Mouse (Mus musculus) bone marrow macrophage, adult 2 months (primary cell): Measurements from ENCODE around the gene Schip1. TPM values are rescaled to one million over a fixed set of nuclear protein-coding genes. Genes with fewer than 3 reads are reported as not detected.

Source experiments
- H3K27ac ChIP-seq: 2 replicates; pipeline ENCODE4 v1.5.1; 2012; ENCODE audit warnings: low read depth, low read length; ENCODE audit not compliant: insufficient read depth
- H3K4me1 ChIP-seq: 2 replicates; pipeline ENCODE4 v1.6.1; 2012; ENCODE audit warnings: low read length; ENCODE audit not compliant: control insufficient read depth, insufficient read depth
- H3K4me3 ChIP-seq: 2 replicates; pipeline ENCODE4 v1.5.1; 2012; ENCODE audit warnings: mild to moderate bottlenecking, low read length, moderate library complexity; ENCODE audit not compliant: insufficient read depth
- CTCF ChIP-seq: IDR thresholded peaks from 2 replicates; pipeline ENCODE4 v1.5.1; 2012; ENCODE audit warnings: low read depth, mild to moderate bottlenecking, low read length, moderate library complexity
- POLR2A ChIP-seq: IDR thresholded peaks from 2 replicates; pipeline ENCODE4 v1.6.1; 2012; ENCODE audit warnings: mild to moderate bottlenecking, low read depth, low read length, borderline replicate concordance
- polyA plus RNA-seq: library from polyadenylated mRNA; stranded (reverse); fragments of >200 nt; gene quantifications from 2 replicates; pipeline ENCODE4 v1.2.4, GENCODE M21; 2012; ENCODE audit not compliant: missing spikeins, insufficient read depth, insufficient read length

Schip1 gene
- polyA plus RNA-seq, 1 experiment: not detected

DNA sequence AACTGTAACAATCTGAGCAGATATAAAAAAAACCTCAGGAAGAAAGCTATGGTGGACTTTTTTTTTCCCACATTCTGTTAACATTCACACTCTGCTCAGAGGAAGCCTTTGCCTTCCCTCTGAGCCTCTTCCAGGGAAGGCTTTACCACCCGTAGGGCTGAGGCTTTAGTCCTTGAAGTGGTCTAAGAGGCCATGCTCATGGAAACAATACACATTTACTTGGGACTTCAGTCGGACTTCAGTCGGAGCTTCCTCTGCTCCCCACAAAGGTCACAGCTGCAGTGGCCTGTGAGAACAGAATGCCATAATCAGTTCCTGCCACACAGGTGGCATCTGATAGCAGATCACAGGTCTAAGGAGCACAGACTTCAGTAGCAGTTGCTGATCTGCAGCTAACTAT lies 471.5 kb downstream of the Schip1 start:
- Histone ChIP-seq H3K4me1 (no peaks in the 10 kb centered on the region), H3K27ac (no peak overlapping the region), H3K4me3 (no peak overlapping the region)
- TF ChIP-seq POLR2A (no peak), CTCF (no peak)

DNA sequence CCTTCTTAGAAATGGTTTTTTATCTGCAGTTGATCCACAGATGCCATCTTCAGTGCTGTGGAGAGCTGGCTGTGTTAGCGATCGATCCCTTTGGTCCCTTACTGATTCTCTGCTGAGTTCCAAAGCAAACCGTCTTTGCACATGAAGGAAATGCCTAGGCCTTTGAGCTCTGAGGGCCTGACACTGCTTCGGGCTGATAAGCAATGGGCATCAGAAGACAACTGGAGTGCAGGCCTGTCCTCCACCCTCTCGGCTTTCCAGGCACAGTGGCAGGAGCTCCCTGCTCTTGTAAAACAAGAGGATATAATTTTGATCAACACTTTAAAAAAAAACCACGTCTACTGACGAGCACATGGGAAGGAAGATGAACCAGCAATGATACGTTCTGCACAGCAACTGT lies 477.1 kb downstream of the Schip1 start:
- TF ChIP-seq POLR2A: no peak
- no peak for TF ChIP-seq CTCF
- no peaks in the 10 kb centered on the region for H3K4me1 ChIP-seq
- no peak overlapping the region for H3K27ac ChIP-seq
- no peak overlapping the region for H3K4me3 ChIP-seq

DNA sequence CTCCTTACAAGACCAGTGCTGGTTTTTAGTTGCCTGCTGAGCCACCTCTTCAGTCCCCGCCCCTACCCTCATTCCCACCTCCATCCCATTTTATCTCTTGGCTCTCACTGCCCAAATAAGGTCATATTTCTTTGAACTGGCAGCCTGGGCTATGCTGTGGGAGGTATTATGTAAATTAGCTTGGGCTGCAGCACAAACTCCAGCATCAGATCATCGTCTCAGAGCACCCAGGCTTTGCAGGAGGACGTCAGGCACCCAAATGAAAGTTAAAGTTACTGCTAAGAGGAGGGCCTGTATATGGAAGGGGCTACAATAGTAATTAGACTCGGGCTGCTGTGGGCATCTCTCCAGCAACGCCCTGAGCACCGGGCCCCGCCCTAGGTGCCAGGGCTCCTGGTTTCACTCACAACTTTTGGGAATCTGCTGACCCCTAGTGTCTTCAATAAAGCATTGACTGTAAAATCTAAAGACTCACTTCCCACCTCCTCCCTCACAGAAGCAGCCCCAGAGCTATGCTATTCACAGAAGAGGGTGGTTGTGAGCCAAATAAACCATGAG lies 478.4 kb downstream of the Schip1 start:
- Histone ChIP-seq H3K27ac (no peak overlapping the region), H3K4me1 (no peaks in the 10 kb centered on the region), H3K4me3 (no peak overlapping the region)
- TF ChIP-seq POLR2A (no peak), CTCF (no peak)

DNA sequence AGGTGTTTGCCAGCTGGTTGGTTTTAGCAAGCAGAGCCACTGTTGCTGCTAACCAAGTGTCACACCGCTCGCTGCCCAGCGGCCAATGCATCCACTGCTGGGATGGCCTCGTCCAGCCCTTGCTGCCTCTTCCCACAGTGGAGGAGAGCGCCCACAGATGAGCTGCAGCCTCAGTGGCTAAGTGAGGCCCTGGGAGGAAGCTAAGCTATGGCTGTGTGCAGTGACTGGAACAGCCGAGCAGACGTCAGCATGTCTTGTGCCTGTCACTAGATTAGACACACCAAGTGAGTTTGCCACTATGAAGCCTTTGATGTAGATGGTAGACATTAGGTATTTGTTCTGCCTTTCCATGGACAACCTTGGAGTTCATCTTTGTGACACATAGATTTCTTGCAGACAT lies 480.2 kb downstream of the Schip1 start:
- H3K27ac ChIP-seq: no peak overlapping the region
- H3K4me3 ChIP-seq: no peak overlapping the region
- no peaks in the 10 kb centered on the region for H3K4me1 ChIP-seq
- TF ChIP-seq POLR2A (no peak), CTCF (no peak)

DNA sequence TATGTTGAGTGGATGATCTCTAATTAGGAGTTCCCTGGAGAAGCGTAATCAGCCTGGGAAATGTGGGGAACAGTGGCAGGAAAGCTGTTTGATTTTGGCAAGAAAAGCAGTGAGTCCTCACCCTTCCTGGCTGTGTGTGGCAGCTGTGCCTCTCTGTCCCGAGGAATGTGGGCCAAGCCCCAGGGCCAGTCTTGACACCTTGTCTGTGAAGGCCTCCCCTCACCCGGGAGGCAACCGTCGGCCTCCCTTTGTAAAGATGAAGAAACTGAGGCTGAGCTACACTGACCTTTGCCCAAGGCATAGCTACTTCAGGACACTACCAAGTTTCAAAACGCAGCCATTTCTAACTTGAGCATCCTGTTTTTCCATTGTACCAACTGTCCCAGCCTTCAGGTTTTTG lies 481.3 kb downstream of the Schip1 start:
- H3K27ac ChIP-seq: no peak overlapping the region
- TF ChIP-seq POLR2A (no peak), CTCF (no peak)
- no peak overlapping the region for H3K4me3 ChIP-seq
- H3K4me1 ChIP-seq: no peaks in the 10 kb centered on the region

DNA sequence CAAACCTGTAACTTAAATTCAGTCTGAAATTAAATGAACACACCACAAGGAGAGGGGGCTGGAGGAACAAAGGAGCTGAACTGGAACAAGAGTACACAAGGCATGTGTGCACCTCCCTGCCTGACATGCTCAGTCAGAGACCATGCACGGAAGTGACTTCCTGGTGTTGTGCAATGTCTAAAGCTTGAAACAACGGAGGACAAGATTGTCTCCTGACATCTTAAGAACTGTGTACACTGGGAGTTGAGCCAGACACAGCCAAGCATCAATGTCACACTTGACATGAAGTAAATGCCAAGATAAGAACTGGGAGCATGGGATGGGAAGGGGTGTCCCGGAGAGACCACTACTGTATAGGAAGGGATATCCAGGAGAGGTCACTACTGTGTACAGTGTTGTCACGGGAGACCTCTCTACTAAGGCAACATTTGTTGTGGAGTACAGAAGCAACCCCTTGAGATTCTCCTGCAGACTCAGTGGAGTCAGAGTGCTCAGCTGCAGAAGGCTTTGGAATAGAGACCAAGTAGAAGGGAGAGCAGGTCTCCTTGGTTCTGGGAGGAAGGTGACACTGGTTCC lies 490.6 kb downstream of the Schip1 start:
- no peak overlapping the region for H3K4me3 ChIP-seq
- TF ChIP-seq POLR2A: no peak
- no peak for TF ChIP-seq CTCF
- no peaks in the 10 kb centered on the region for H3K4me1 ChIP-seq
- no peak overlapping the region for H3K27ac ChIP-seq

DNA sequence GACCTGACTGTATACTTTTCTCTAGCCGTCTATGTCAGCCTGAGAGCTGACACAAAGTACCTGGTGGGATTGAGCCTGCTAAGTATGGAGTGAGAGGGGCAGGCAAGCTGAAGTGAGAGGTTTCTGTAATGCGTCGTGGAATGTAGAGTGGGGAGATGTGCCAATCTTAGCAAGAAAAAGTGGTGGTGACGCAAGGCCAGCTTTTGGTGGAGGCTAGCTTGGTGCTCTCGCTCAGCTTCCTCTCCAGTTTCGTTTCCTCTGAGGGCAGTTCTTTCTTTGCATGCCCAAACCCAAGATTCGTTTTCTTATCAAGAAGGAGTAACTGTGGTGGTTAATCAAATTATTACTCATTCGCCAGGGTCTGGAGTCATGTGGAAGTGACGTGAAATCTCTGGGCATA lies 492.3 kb downstream of the Schip1 start:
- Histone ChIP-seq H3K27ac (no peak overlapping the region), H3K4me1 (no peaks in the 10 kb centered on the region), H3K4me3 (no peak overlapping the region)
- TF ChIP-seq POLR2A (no peak), CTCF (no peak)

DNA sequence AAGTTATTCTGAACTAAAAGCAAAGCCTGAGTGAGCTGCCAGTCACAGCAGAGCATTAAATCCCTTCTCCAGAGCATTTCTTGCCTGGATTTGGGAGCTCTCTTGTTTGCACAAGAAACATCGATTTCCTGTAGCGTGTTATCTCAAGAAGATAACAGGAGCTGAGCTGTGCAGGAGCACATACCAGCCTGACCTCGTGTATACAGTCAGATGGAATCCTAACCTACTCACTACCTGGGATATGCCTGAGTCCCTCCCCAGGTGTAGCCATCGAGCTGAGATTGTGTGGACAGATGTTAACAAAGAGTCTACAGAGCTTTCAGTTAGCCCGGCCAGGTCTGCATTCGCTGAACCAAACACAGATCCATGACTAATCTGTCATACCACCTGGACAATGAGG lies 494.1 kb downstream of the Schip1 start:
- TF ChIP-seq CTCF: no peak
- no peak for TF ChIP-seq POLR2A
- Histone ChIP-seq H3K4me1 (no peaks in the 10 kb centered on the region), H3K4me3 (no peak overlapping the region), H3K27ac (no peak overlapping the region)

DNA sequence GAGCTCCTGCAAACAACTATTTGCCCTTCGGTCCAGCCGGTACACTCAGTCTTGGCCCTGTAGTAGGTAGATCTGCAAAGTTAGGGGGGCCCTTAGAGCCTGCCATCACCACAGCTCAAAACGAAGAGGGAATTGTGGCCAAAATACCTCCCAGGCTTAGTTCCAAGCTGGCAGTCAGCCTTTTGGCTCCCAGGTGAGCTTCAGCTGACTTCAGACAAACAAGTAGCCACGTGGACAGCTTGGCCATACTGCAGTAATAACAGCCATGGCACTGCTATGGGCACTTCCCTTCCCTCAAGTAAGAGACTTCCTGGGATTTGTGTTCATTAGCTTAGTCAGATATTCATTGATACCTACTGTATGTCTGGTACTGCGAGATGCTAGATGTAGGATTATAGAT lies 495.5 kb downstream of the Schip1 start:
- Histone ChIP-seq H3K4me3 (no peak overlapping the region), H3K27ac (no peak overlapping the region), H3K4me1 (no peaks in the 10 kb centered on the region)
- TF ChIP-seq CTCF (no peak), POLR2A (no peak)

DNA sequence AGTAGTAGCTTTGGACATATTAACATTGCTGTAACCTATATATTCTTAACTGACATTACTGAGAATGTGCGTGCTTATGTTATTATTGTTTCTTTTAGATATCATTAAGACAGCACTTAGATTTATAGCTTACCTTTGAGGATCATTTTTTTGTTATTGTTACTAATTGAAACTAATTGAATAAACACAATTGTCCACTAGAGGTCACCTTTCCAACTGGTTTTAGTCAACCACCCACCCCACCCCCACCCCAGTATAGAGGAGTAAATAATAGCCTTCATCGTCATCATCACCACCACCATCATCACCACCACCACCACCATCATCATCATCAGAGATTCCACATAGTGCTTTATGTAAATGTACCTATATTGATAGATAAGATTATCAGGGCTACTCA lies 498.2 kb downstream of the Schip1 start:
- H3K4me1 ChIP-seq: no peaks in the 10 kb centered on the region
- no peak overlapping the region for H3K4me3 ChIP-seq
- no peak overlapping the region for H3K27ac ChIP-seq
- no peak for TF ChIP-seq POLR2A
- TF ChIP-seq CTCF: no peak

DNA sequence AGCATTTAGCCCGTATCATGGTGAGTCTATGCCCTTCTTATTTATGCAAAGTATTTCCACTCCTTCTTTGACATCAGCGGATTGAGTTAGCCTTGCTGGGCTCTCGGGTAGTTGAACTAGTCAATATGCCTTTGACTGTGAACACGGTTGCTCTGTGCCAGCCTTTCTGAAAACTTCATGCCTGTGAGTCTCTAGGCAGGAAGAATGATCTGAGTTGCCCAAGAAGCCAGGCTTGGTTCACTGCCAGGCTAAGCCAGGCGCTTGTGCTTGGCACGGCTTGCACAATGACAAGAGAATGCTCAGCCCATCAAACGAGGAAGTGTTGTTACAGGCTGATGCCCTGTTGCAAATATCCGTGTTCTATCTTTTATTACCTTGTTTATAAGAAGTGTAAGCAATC lies 499.3 kb downstream of the Schip1 start:
- H3K4me1 ChIP-seq: no peaks in the 10 kb centered on the region
- TF ChIP-seq CTCF: no peak
- H3K4me3 ChIP-seq: no peak overlapping the region
- no peak overlapping the region for H3K27ac ChIP-seq

DNA sequence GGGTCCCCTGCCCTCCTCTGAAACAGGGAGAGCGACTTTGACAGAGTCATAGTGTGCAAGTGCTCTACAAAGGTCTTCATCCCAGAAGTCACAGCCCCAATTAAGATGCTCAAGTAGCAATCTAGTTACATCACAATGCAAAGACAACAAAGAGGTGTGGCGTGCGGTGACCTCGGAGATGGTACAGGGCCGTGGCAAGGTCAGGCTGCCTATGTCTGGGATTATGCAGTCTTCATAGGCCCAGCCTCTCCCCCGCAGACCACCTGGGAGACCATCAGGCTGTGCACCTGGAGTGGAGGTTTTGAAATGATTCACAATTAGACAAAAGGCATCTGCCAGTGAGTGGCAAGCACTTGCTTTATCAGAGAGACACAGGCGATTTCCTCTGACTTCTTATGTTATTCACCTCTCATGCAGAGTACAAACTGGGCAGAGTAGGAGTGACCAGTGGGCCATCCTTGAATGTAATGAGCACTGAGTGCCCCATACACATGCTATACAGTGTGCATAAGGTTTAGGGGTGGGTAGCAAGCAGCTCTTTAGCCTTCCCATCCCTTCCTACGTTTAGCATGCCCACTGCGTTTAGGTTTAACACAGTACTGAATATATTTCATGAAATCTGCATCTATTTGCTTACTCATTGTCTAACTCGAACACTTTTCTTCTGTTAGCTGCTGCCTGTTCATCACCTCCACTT lies 500.5 kb downstream of the Schip1 start:
- Histone ChIP-seq H3K4me1 (no peaks in the 10 kb centered on the region), H3K27ac (no peak overlapping the region), H3K4me3 (no peak overlapping the region)
- TF ChIP-seq POLR2A: no peak
- TF ChIP-seq CTCF: no peak
